Mouse (Mus musculus) lung, adult 10 weeks (tissue): Measurements from ENCODE around the gene Gkap1. TPM values are rescaled to one million over a fixed set of nuclear protein-coding genes. Genes with fewer than 3 reads are reported as not detected.

Source experiments
- polyA plus RNA-seq: library from polyadenylated mRNA; stranded (reverse); fragments of 350-450 nt; fragmentation: Illumina TruSeq; extraction: RNeasy Lipid Tissue Mini Kit (QIAGEN cat#74804); gene quantifications from one replicate; pipeline ENCODE4 v1.2.3, GENCODE M21; 2014; ENCODE audit warnings: low read depth, low replicate concordance; ENCODE audit not compliant: insufficient read depth

Gene Gkap1
- polyA plus RNA-seq, result 29.2 TPM

GRCm38 (mm10) chr13:58275599-58275998, at the start of gene Gkap1:
Gene Gkap1 (minus strand): TSS chr13:58275699.

DNA sequence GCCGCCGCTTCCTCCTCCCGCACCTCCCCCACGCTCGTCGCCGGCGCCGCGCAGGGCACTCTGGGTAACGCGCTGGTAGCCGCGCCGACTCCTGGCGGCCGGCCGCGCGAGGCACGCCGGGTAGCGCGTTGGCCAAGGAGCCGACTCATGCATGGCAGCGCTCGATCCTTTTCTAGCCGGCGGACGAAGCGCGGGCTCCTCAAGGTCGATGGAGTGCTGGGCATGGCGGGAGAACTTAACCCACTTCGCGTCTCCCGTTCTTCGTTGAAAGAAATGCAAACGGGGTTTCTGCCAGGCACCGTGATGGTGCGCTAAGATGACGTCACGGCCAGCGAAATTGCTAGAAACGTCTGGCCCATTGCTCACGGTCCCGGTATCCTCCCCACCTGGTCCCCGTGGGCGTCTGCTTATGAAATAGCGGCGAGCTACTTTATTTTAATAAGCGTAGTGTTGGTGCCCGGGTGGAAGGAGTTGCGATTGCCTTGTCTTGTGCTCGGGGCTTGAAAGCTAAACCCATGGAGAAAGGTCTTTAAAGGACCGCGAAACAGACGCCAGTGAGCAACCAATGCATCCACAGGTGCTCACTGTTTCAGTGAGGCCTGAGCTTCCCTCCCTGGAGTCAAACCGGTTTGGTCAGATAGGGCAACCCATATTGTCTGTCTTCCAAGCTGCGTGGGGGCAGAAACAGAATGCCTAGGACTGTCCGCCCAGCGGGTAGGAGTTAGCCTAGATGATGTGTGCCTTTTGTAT, 59.7 kb downstream of the Gkap1 start, which contains the start of gene Ubqln1:
Gene Ubqln1, minus strand, starts transcription at position 62 of the 750 bp plus-strand sequence.

Other genes starting within 250 kb of the Gkap1 start
- 0.63 TPM for gene Klhl3, start 162.1 kb downstream of the Gkap1 start, polyA plus RNA-seq
- gene Hnrnpa0, start 147.1 kb downstream of the Gkap1 start, polyA plus RNA-seq, result 53.3 TPM
- 47.4 TPM for gene Idnk, start 118.0 kb downstream of the Gkap1 start, polyA plus RNA-seq
- 41.3 TPM for gene Ubqln1, start 60.0 kb downstream of the Gkap1 start, polyA plus RNA-seq
- 1.8 TPM for gene Kif27, start 83.4 kb upstream of the Gkap1 start, polyA plus RNA-seq
- 17.6 TPM for gene 2210016F16Rik, start 109.5 kb upstream of the Gkap1 start, polyA plus RNA-seq
- gene Rmi1, start 126.5 kb upstream of the Gkap1 start, polyA plus RNA-seq, result 13.2 TPM
- 267 TPM for gene Hnrnpk, start 127.6 kb upstream of the Gkap1 start, polyA plus RNA-seq